Mouse (Mus musculus) CH12.LX (cell line): ENCODE results near the gene Prr13. TPM values are rescaled to one million over a fixed set of nuclear protein-coding genes. Genes with fewer than 3 reads are reported as not detected.

Source experiments
- DNase-seq: peaks from one replicate; pipeline ENCODE4 v3.0.0-alpha.2; 2013; ENCODE audit errors: extremely low read depth
- H3K27ac ChIP-seq: 2 replicates; pipeline ENCODE4 v1.5.1; 2012; ENCODE audit warnings: low read depth, mild to moderate bottlenecking, control low read depth, moderate library complexity; ENCODE audit not compliant: insufficient read depth
- H3K27me3 ChIP-seq: replicated peaks from 2 replicates; pipeline ENCODE3; 2012; ENCODE audit warnings: inconsistent platforms
- H3K36me3 ChIP-seq, 2 experiments: replicated peaks in 1 of 2; 2 replicates each; pipeline versions ENCODE3 to v1.6.1; 2012; ENCODE audit warnings: inconsistent platforms in 1 of 2, low read length in 1 of 2, mild to moderate bottlenecking in 1 of 2, mixed read lengths in 1 of 2, moderate library complexity in 1 of 2; ENCODE audit not compliant: control insufficient read depth in 1 of 2, insufficient read depth in 1 of 2
- H3K4me1 ChIP-seq, 2 experiments: 2 replicates each; pipeline ENCODE4 v1.6.1; 2012; ENCODE audit warnings: inconsistent platforms in 1 of 2, moderate library complexity in 1 of 2; ENCODE audit not compliant: insufficient read depth in 2 of 2, control insufficient read depth in 1 of 2
- H3K4me2 ChIP-seq: 2 replicates; pipeline ENCODE4 v1.6.1; 2012; ENCODE audit warnings: low read depth, mild to moderate bottlenecking, control low read depth; ENCODE audit not compliant: poor library complexity, insufficient read depth, severe bottlenecking
- H3K4me3 ChIP-seq, 3 experiments: fragments of 150-350 bp in 1 of 3; sonication (generic) in 1 of 3; replicated peaks in 1 of 3; 2 replicates each; pipeline versions ENCODE3 to v1.5.1; 2011 to 2012; ENCODE audit warnings: low read depth in 2 of 3, low read length in 2 of 3, mild to moderate bottlenecking in 2 of 3, moderate library complexity in 2 of 3, control low read depth in 1 of 3, improper control_type of control experiment in 1 of 3, inconsistent platforms in 1 of 3, mixed read lengths in 1 of 3; ENCODE audit not compliant: poor library complexity in 1 of 3
- H3K79me2 ChIP-seq: replicated peaks from 2 replicates; pipeline ENCODE4 v1.6.1; 2012; ENCODE audit warnings: mild to moderate bottlenecking, moderate library complexity; ENCODE audit not compliant: control insufficient read depth, poor library complexity, insufficient read depth, severe bottlenecking; ENCODE audit errors: extremely low read depth
- H3K9ac ChIP-seq: 2 replicates; pipeline ENCODE4 v1.6.1; 2012; ENCODE audit warnings: low read depth, mild to moderate bottlenecking, control low read depth, moderate library complexity; ENCODE audit not compliant: insufficient read depth
- H3K9me3 ChIP-seq: replicated peaks from 2 replicates; pipeline ENCODE3; 2012; ENCODE audit warnings: low read length, inconsistent platforms, mixed read lengths
- CHD1 ChIP-seq: IDR thresholded peaks from 2 replicates; pipeline ENCODE4 v1.6.1; 2012; ENCODE audit warnings: low read depth, low read length, improper control_type of control experiment, inconsistent platforms
- CHD2 ChIP-seq: IDR thresholded peaks from 2 replicates; pipeline ENCODE4 v1.6.1; 2011; ENCODE audit warnings: low read length, improper control_type of control experiment
- CTCF ChIP-seq, 2 experiments: IDR thresholded peaks in 1 of 2; conservative IDR thresholded peaks in 1 of 2; 2 replicates each; pipeline ENCODE4 v1.5.1; 2011 to 2012; ENCODE audit warnings: low read depth in 2 of 2, low read length in 2 of 2, improper control_type of control experiment in 1 of 2, inconsistent platforms in 1 of 2, mild to moderate bottlenecking in 1 of 2, moderate library complexity in 1 of 2
- E2F4 ChIP-seq: IDR thresholded peaks from 2 replicates; pipeline ENCODE4 v1.6.1; 2011; ENCODE audit warnings: low read depth, low read length, improper control_type of control experiment; ENCODE audit not compliant: insufficient replicate concordance
- ELF1 ChIP-seq: IDR thresholded peaks from 2 replicates; pipeline ENCODE4 v1.6.1; 2014; ENCODE audit warnings: low read depth, mild to moderate bottlenecking, inconsistent platforms, low read length, improper control_type of control experiment
- EP300 ChIP-seq: IDR thresholded peaks from 2 replicates; pipeline ENCODE4 v1.6.1; 2011; ENCODE audit warnings: low read length, improper control_type of control experiment
- GABPA ChIP-seq: IDR thresholded peaks from 2 replicates; pipeline ENCODE4 v1.6.1; 2012; ENCODE audit warnings: low read depth, low read length, improper control_type of control experiment, inconsistent platforms; ENCODE audit not compliant: insufficient replicate concordance
- HCFC1 ChIP-seq: IDR thresholded peaks from 2 replicates; pipeline ENCODE4 v1.6.1; 2012; ENCODE audit warnings: low read depth, mild to moderate bottlenecking, inconsistent platforms, low read length, improper control_type of control experiment
- JUN ChIP-seq: IDR thresholded peaks from 2 replicates; pipeline ENCODE4 v1.6.1; 2011; ENCODE audit warnings: low read depth, mild to moderate bottlenecking, low read length, improper control_type of control experiment, moderate library complexity; ENCODE audit not compliant: insufficient read depth
- KAT2A ChIP-seq: IDR thresholded peaks from 2 replicates; pipeline ENCODE4 v1.6.1; 2012; ENCODE audit warnings: low read length, improper control_type of control experiment, inconsistent platforms; ENCODE audit not compliant: insufficient replicate concordance
- MAFK ChIP-seq: IDR thresholded peaks from 2 replicates; pipeline ENCODE4 v1.6.1; 2011; ENCODE audit warnings: low read length, improper control_type of control experiment; ENCODE audit not compliant: insufficient replicate concordance
- MAX ChIP-seq: IDR thresholded peaks from 2 replicates; pipeline ENCODE4 v1.6.1; 2011; ENCODE audit warnings: low read length, improper control_type of control experiment
- MAZ ChIP-seq: IDR thresholded peaks from 2 replicates; pipeline ENCODE4 v1.6.1; 2012; ENCODE audit warnings: low read depth, mild to moderate bottlenecking, inconsistent platforms, low read length, improper control_type of control experiment, moderate library complexity
- MXI1 ChIP-seq: IDR thresholded peaks from 2 replicates; pipeline ENCODE4 v1.6.1; 2011; ENCODE audit warnings: mild to moderate bottlenecking, low read depth, low read length, improper control_type of control experiment
- MYC ChIP-seq: IDR thresholded peaks from 2 replicates; pipeline ENCODE4 v1.6.1; 2011; ENCODE audit warnings: low read depth, mild to moderate bottlenecking, improper control_type of control experiment, low read length
- NRF1 ChIP-seq: IDR thresholded peaks from 2 replicates; pipeline ENCODE4 v1.6.1; 2014; ENCODE audit warnings: low read depth, mild to moderate bottlenecking, inconsistent platforms, low read length, improper control_type of control experiment, moderate library complexity
- POLR2A ChIP-seq: IDR thresholded peaks from 2 replicates; pipeline ENCODE4 v1.6.1; 2011; ENCODE audit warnings: low read depth, mild to moderate bottlenecking, improper control_type of control experiment, low read length
- POLR2AphosphoS2 ChIP-seq: IDR thresholded peaks from 2 replicates; pipeline ENCODE4 v1.6.1; 2011; ENCODE audit warnings: low read depth, low read length, improper control_type of control experiment
- RAD21 ChIP-seq: IDR thresholded peaks from 2 replicates; pipeline ENCODE4 v1.6.1; 2011; ENCODE audit warnings: low read depth, mild to moderate bottlenecking, low read length, improper control_type of control experiment, moderate library complexity
- RCOR1 ChIP-seq: conservative IDR thresholded peaks from 2 replicates; pipeline ENCODE4 v1.6.1; 2012; ENCODE audit warnings: low read depth, mild to moderate bottlenecking, inconsistent platforms, low read length, improper control_type of control experiment
- SIN3A ChIP-seq: IDR thresholded peaks from 2 replicates; pipeline ENCODE4 v1.6.1; 2012; ENCODE audit warnings: low read length, improper control_type of control experiment, inconsistent platforms
- TCF12 ChIP-seq: IDR thresholded peaks from 2 replicates; pipeline ENCODE4 v1.6.1; 2014; ENCODE audit warnings: low read depth, mild to moderate bottlenecking, inconsistent platforms, low read length, improper control_type of control experiment
- UBTF ChIP-seq: IDR thresholded peaks from 2 replicates; pipeline ENCODE4 v1.6.1; 2012; ENCODE audit warnings: low read depth, mild to moderate bottlenecking, inconsistent platforms, low read length, improper control_type of control experiment, moderate library complexity
- USF2 ChIP-seq: conservative IDR thresholded peaks from 2 replicates; pipeline ENCODE4 v1.6.1; 2011; ENCODE audit warnings: low read depth, low read length, improper control_type of control experiment
- ZC3H11A ChIP-seq: IDR thresholded peaks from 2 replicates; pipeline ENCODE4 v1.6.1; 2012; ENCODE audit warnings: low read depth, mild to moderate bottlenecking, inconsistent platforms, low read length, improper control_type of control experiment
- ZMIZ1 ChIP-seq: IDR thresholded peaks from 2 replicates; pipeline ENCODE4 v1.6.1; 2012; ENCODE audit warnings: low read depth, mild to moderate bottlenecking, inconsistent platforms, low read length, improper control_type of control experiment
- dilution Hi-C: fragments of 300-500 bp; cut with MboI; formaldehyde crosslinking; loops from 2 replicates; pipeline ENCODE4 v1.14.3; 2020; ENCODE audit warnings: low sequenced_read_pairs; ENCODE audit not compliant: extremely low pct_unique_long_range_greater_than_20kb, extremely low pct_ligation_motif_present
- in situ Hi-C: fragments of 300-500 bp; cut with MboI; formaldehyde crosslinking; loops from 3 replicates; pipeline ENCODE4 v1.14.3; 2019; ENCODE audit warnings: low sequenced_read_pairs, low pct_ligation_motif_present, low pct_unique_long_range_greater_than_20kb, mixed read lengths
- polyA plus RNA-seq: library from polyadenylated mRNA; unstranded; fragments of >175 nt; gene quantifications from 2 replicates; pipeline ENCODE4 v1.2.1, GENCODE M21; 2012; ENCODE audit warnings: low read depth; ENCODE audit not compliant: insufficient read length
- total RNA-seq, 2 experiments: library from RNA; depleted of rRNA; stranded (reverse); fragments of 300-350 nt in 1 of 2; fragments of >200 nt in 1 of 2; gene quantifications; 2 replicates each; pipeline ENCODE4 v1.2.3; 2012 to 2014

Gene Prr13
- total and polyA plus RNA-seq, 3 experiments: 32.2 to 131 (median 36.4) TPM

- no peak within 1 kb of the TSS for H3K27ac ChIP-seq
- DNase-seq: no peak
- H3K9me3 ChIP-seq: no peaks in the 10 kb centered on the region
- peaks cover 60 to 83% of the 10 kb centered on the region in 2 experiments for H3K36me3 ChIP-seq
- no peaks in the 10 kb centered on the region for H3K27me3 ChIP-seq
- no peak within 1 kb of the TSS for H3K4me3 ChIP-seq
- H3K4me1 ChIP-seq: peaks cover 0 to 8% of the 10 kb centered on the region in 2 experiments; a peak in 2 of 4 replicates
- dilution Hi-C loops: no loop called here
- H3K4me2 ChIP-seq: no peak within 1 kb of the TSS
- H3K79me2 ChIP-seq: no peaks in the 10 kb centered on the region; the same call in 1 of the 2 replicates
- TF ChIP-seq MAFK: no peak
- no peak for TF ChIP-seq JUN
- no peak for TF ChIP-seq HCFC1
- TF ChIP-seq ZMIZ1: no peak; the same call in 1 of the 2 replicates
- TF ChIP-seq MYC: no peak
- no peak for TF ChIP-seq E2F4
- TF ChIP-seq USF2: no peak
- TF ChIP-seq MXI1: no peak
- no peak for TF ChIP-seq ZC3H11A
- no peak; the same call in 1 of the 2 replicates for TF ChIP-seq POLR2AphosphoS2
- no peak for TF ChIP-seq CHD1
- TF ChIP-seq NRF1: no peak
- no peak for TF ChIP-seq ELF1
- no peak for TF ChIP-seq KAT2A
- no peak for TF ChIP-seq UBTF
- TF ChIP-seq EP300: no peak
- no peak for TF ChIP-seq RAD21
- in situ Hi-C loops: no loop called here
- H3K9ac ChIP-seq: no peak within 1 kb of the TSS
Observed at GRCm38 (mm10) chr15:102503447-102503846, 44.6 kb downstream of the Prr13 start, which contains the start of gene Gm10337. Gm10337 (plus strand) TSS chr15:102503722.

- dilution Hi-C loops: no loop called here
Observed at GRCm38 (mm10) chr15:102503924-102504782, 45.3 kb downstream of the Prr13 start.

More at GRCm38 (mm10) chr15:102503924-102504782, 45.3 kb downstream of the Prr13 start:
- Histone ChIP-seq H3K4me2 (no peak overlapping the region), H3K4me1 (peaks cover 0 to 8% of the 10 kb centered on the region in 2 experiments; a peak in 2 of 4 replicates), H3K79me2 (no peaks in the 10 kb centered on the region), H3K4me3 (no peak overlapping the region), H3K27me3 (no peaks in the 10 kb centered on the region), H3K9ac (no peak overlapping the region), H3K36me3 (peaks cover 57 to 77% of the 10 kb centered on the region in 2 experiments), H3K27ac (no peak overlapping the region), H3K9me3 (no peaks in the 10 kb centered on the region)
- no peak for DNase-seq
- in situ Hi-C loops: no loop called here
- TF ChIP-seq MAX: no peak
- TF ChIP-seq RAD21: no peak
- no peak for TF ChIP-seq CHD1
- no peak for TF ChIP-seq JUN
- TF ChIP-seq POLR2A: no peak; the same call in 1 of the 2 replicates
- no peak for TF ChIP-seq RCOR1
- TF ChIP-seq SIN3A: no peak
- TF ChIP-seq MAZ: no peak
- no peak for TF ChIP-seq ZC3H11A
- TF ChIP-seq ZMIZ1: no peak; the same call in 1 of the 2 replicates
- TF ChIP-seq POLR2AphosphoS2: no peak; the same call in none of the 2 replicates
- TF ChIP-seq CTCF (conservative IDR thresholded peaks at IDR 0.05 in 1 of 2, IDR thresholded peaks at IDR 0.05 in 1 of 2; ENCODE audit: low read depth in 2 of 2, low read length in 2 of 2): no peak
- no peak for TF ChIP-seq TCF12
- TF ChIP-seq ELF1: no peak
- TF ChIP-seq GABPA: no peak
- TF ChIP-seq USF2: no peak
- TF ChIP-seq CHD2: no peak
